Mouse (Mus musculus) midbrain, embryonic 13.5 days (tissue): ENCODE data around the gene Zfand3. TPM values are rescaled to one million over a fixed set of nuclear protein-coding genes. Genes with fewer than 3 reads are reported as not detected.

ENCODE experiments used
- ATAC-seq: fragments of 200-750 bp; cut with Nextera tagmentation; 2 replicates; pipeline ENCODE4 v1.8.0; 2017; ENCODE audit warnings: mild to moderate bottlenecking, moderate TSS enrichment, moderate library complexity
- H3K27ac ChIP-seq: fragments of 300-500 bp; sonication (generic); 2 replicates; pipeline ENCODE4 v1.5.1; 2015; ENCODE audit warnings: inconsistent platforms, mild to moderate bottlenecking, moderate library complexity
- H3K27me3 ChIP-seq: fragments of 300-500 bp; sonication (generic); 2 replicates; pipeline ENCODE4 v1.6.1; 2015; ENCODE audit warnings: mild to moderate bottlenecking, inconsistent platforms
- H3K36me3 ChIP-seq: fragments of 300-500 bp; sonication (generic); 2 replicates; pipeline ENCODE4 v1.6.1; 2015; ENCODE audit warnings: mild to moderate bottlenecking, inconsistent platforms
- H3K4me1 ChIP-seq: fragments of 300-500 bp; sonication (generic); replicated peaks from 2 replicates; pipeline ENCODE4 v1.6.1; 2015; ENCODE audit warnings: inconsistent platforms
- H3K4me2 ChIP-seq: fragments of 300-500 bp; sonication (generic); replicated peaks from 2 replicates; pipeline ENCODE4 v1.6.1; 2015; ENCODE audit warnings: moderate library complexity, mild to moderate bottlenecking, inconsistent platforms
- H3K4me3 ChIP-seq: fragments of 300-500 bp; sonication (generic); replicated peaks from 2 replicates; pipeline ENCODE4 v1.5.1; 2015; ENCODE audit warnings: mild to moderate bottlenecking, inconsistent platforms
- H3K9ac ChIP-seq: fragments of 300-500 bp; sonication (generic); replicated peaks from 2 replicates; pipeline ENCODE4 v1.6.1; 2015; ENCODE audit warnings: mild to moderate bottlenecking, inconsistent platforms
- H3K9me3 ChIP-seq: fragments of 300-500 bp; sonication (generic); 2 replicates; pipeline ENCODE4 v1.6.1; 2016; ENCODE audit warnings: mild to moderate bottlenecking, inconsistent platforms
- WGBS: fragments of 180-500 bp; shearing (Covaris S2); methylation state at CpG from one replicate; pipeline ENCODE4 v1.1.7; 2015; 5-methylcytosine and 5-hydroxymethylcytosine counted together
- polyA plus RNA-seq: library from polyadenylated mRNA; unstranded; fragments of >200 nt; fragmentation: Nextera tagmentation; extraction: Ambion mirVana; gene quantifications from 2 replicates; pipeline ENCODE4 v1.2.1, GENCODE M21; 2015

Gene Zfand3
- polyA plus RNA-seq, 1 experiment from 2014 or later: 85.4 TPM

- Histone ChIP-seq H3K36me3 (peaks cover 25% of the 10 kb centered on the region), H3K27me3 (no peaks in the 10 kb centered on the region), H3K4me3 (no peak overlapping the region), H3K9me3 (no peaks in the 10 kb centered on the region), H3K27ac (peak overlapping the region; percentile 7), H3K4me2 (no peak overlapping the region), H3K9ac (no peak overlapping the region), H3K4me1 (peaks cover 66% of the 10 kb centered on the region)
- no peak for ATAC-seq
- 92% methylated on average over 17 of the region's 17 CpGs for WGBS
Measured at GRCm38 (mm10) chr17:30205062-30205825, 200.7 kb downstream of the Zfand3 start.

GRCm38 (mm10) chr17:30210262-30210661, 205.7 kb downstream of the Zfand3 start:
- H3K4me3 ChIP-seq: no peak overlapping the region
- H3K27ac ChIP-seq: no peak overlapping the region
- H3K36me3 ChIP-seq: peaks cover 50% of the 10 kb centered on the region
- H3K4me1 ChIP-seq: peaks cover 27% of the 10 kb centered on the region
- no peak overlapping the region for H3K4me2 ChIP-seq
- H3K27me3 ChIP-seq: no peaks in the 10 kb centered on the region
- no peaks in the 10 kb centered on the region for H3K9me3 ChIP-seq
- WGBS: 94% methylated on average over 8 of the region's 8 CpGs
- ATAC-seq: no peak
- no peak overlapping the region for H3K9ac ChIP-seq

GRCm38 (mm10) chr17:30210936-30211335, 206.4 kb downstream of the Zfand3 start:
- Histone ChIP-seq H3K9ac (no peak overlapping the region), H3K27ac (no peak overlapping the region), H3K27me3 (no peaks in the 10 kb centered on the region), H3K4me1 (peaks cover 28% of the 10 kb centered on the region), H3K36me3 (peaks cover 50% of the 10 kb centered on the region), H3K4me3 (no peak overlapping the region), H3K9me3 (no peaks in the 10 kb centered on the region), H3K4me2 (no peak overlapping the region)
- no peak for ATAC-seq
- 97% methylated on average over 6 of the region's 6 CpGs for WGBS

GRCm38 (mm10) chr17:30212647-30213046, 208.1 kb downstream of the Zfand3 start:
- Histone ChIP-seq H3K4me3 (no peak overlapping the region), H3K9ac (no peak overlapping the region), H3K27me3 (no peaks in the 10 kb centered on the region), H3K9me3 (no peaks in the 10 kb centered on the region), H3K4me2 (no peak overlapping the region), H3K4me1 (peaks cover 23% of the 10 kb centered on the region), H3K27ac (peak overlapping the region; percentile 65), H3K36me3 (peaks cover 53% of the 10 kb centered on the region)
- no peak for ATAC-seq
- 80% methylated on average over 12 of the region's 12 CpGs for WGBS

GRCm38 (mm10) chr17:30213371-30213770, 208.8 kb downstream of the Zfand3 start:
- Histone ChIP-seq H3K36me3 (peaks cover 53% of the 10 kb centered on the region), H3K4me3 (no peak overlapping the region), H3K27me3 (no peaks in the 10 kb centered on the region), H3K4me2 (no peak overlapping the region), H3K9me3 (no peaks in the 10 kb centered on the region), H3K27ac (0 out of 2 replicates have a peak overlapping the region, but pooled peaks have one; percentile 65), H3K4me1 (peaks cover 23% of the 10 kb centered on the region), H3K9ac (no peak overlapping the region)
- WGBS: 94% methylated on average over 5 of the region's 5 CpGs
- ATAC-seq: no peak

GRCm38 (mm10) chr17:30214393-30214792, 209.9 kb downstream of the Zfand3 start:
- Histone ChIP-seq H3K36me3 (peaks cover 49% of the 10 kb centered on the region), H3K9me3 (no peaks in the 10 kb centered on the region), H3K27ac (no peak overlapping the region), H3K9ac (no peak overlapping the region), H3K4me3 (no peak overlapping the region), H3K27me3 (no peaks in the 10 kb centered on the region), H3K4me1 (peaks cover 23% of the 10 kb centered on the region), H3K4me2 (no peak overlapping the region)
- ATAC-seq: no peak
- 90% methylated on average over 6 of the region's 6 CpGs for WGBS

GRCm38 (mm10) chr17:30215741-30216140, 211.2 kb downstream of the Zfand3 start:
- 68% methylated on average over 4 of the region's 4 CpGs for WGBS
- Histone ChIP-seq H3K9ac (no peak overlapping the region), H3K27ac (0 out of 2 replicates have a peak overlapping the region, but pooled peaks have one; percentile 16), H3K36me3 (peaks cover 43% of the 10 kb centered on the region), H3K4me1 (peaks cover 23% of the 10 kb centered on the region), H3K4me3 (no peak overlapping the region), H3K4me2 (no peak overlapping the region), H3K27me3 (no peaks in the 10 kb centered on the region), H3K9me3 (no peaks in the 10 kb centered on the region)
- no peak for ATAC-seq

- Histone ChIP-seq H3K4me2 (no peak overlapping the region), H3K4me3 (no peak overlapping the region), H3K9ac (no peak overlapping the region), H3K27me3 (no peaks in the 10 kb centered on the region), H3K27ac (no peak overlapping the region), H3K4me1 (peaks cover 58% of the 10 kb centered on the region), H3K9me3 (no peaks in the 10 kb centered on the region), H3K36me3 (peaks cover 23% of the 10 kb centered on the region)
- WGBS: 70% methylated on average over 14 of the region's 14 CpGs
- ATAC-seq: no peak
Measured at GRCm38 (mm10) chr17:30221677-30222076, 217.1 kb downstream of the Zfand3 start.

GRCm38 (mm10) chr17:30222361-30222760, 217.8 kb downstream of the Zfand3 start:
- 75% methylated on average over 11 of the region's 11 CpGs for WGBS
- H3K4me1 ChIP-seq: peaks cover 59% of the 10 kb centered on the region
- H3K9me3 ChIP-seq: no peaks in the 10 kb centered on the region
- no peak overlapping the region for H3K9ac ChIP-seq
- peak overlapping the region; percentile 25; the same call in 1 of the 2 replicates for H3K27ac ChIP-seq
- H3K4me3 ChIP-seq: no peak overlapping the region
- no peak for ATAC-seq
- peaks cover 21% of the 10 kb centered on the region for H3K36me3 ChIP-seq
- no peak overlapping the region for H3K4me2 ChIP-seq
- H3K27me3 ChIP-seq: no peaks in the 10 kb centered on the region

- Histone ChIP-seq H3K4me2 (no peak overlapping the region), H3K4me1 (peaks cover 59% of the 10 kb centered on the region), H3K27ac (no peak overlapping the region), H3K27me3 (no peaks in the 10 kb centered on the region), H3K36me3 (peaks cover 16% of the 10 kb centered on the region), H3K4me3 (no peak overlapping the region), H3K9ac (no peak overlapping the region), H3K9me3 (no peaks in the 10 kb centered on the region)
- no peak for ATAC-seq
- WGBS: 23% methylated on average over 12 of the region's 12 CpGs
Measured at GRCm38 (mm10) chr17:30222837-30223236, 218.3 kb downstream of the Zfand3 start.

- 26% methylated on average over 5 of the region's 5 CpGs for WGBS
- Histone ChIP-seq H3K4me1 (peaks cover 70% of the 10 kb centered on the region), H3K9me3 (no peaks in the 10 kb centered on the region), H3K27me3 (no peaks in the 10 kb centered on the region), H3K27ac (peak overlapping the region; percentile 60), H3K4me3 (no peak overlapping the region), H3K4me2 (no peak overlapping the region), H3K9ac (no peak overlapping the region), H3K36me3 (no peaks in the 10 kb centered on the region)
- ATAC-seq: peak; percentile 51
Measured at GRCm38 (mm10) chr17:30225030-30225740, 220.7 kb downstream of the Zfand3 start.

GRCm38 (mm10) chr17:30228439-30229215, 224.1 kb downstream of the Zfand3 start:
- no peak overlapping the region for H3K27ac ChIP-seq
- H3K4me2 ChIP-seq: no peak overlapping the region
- no peaks in the 10 kb centered on the region for H3K36me3 ChIP-seq
- ATAC-seq: no peak
- WGBS: 86% methylated on average over 10 of the region's 10 CpGs
- no peak overlapping the region for H3K4me3 ChIP-seq
- H3K9me3 ChIP-seq: no peaks in the 10 kb centered on the region
- H3K9ac ChIP-seq: no peak overlapping the region
- no peaks in the 10 kb centered on the region for H3K27me3 ChIP-seq
- H3K4me1 ChIP-seq: peaks cover 61% of the 10 kb centered on the region
